Mouse (Mus musculus) adrenal gland (tissue): ENCODE data around the gene Gstt2.
"Not testable (repeated sequence)": the region's sequence is repeated elsewhere in the genome, so short reads cannot be mapped to it uniquely, and the experiment has no call there.

Experiments
- intact Hi-C: fragments of 180-260 bp; cut with DNase I; formaldehyde crosslinking; loops from one replicate; pipeline ENCODE4 v1.15.1; 2025
- long read RNA-seq, 2 experiments: library from polyadenylated mRNA; unstranded; transcript quantifications; one replicate each; pipeline ENCODE4 v2.0.0; 2020; ENCODE audit warnings: borderline replicate concordance in 1 of 2; ENCODE audit not compliant: insufficient replicate concordance in 1 of 2

Gene Gstt2
- long read RNA-seq, experiment 1, transcript Gstt2-201 (5 exons, 1,370 nt) = major isoform, 21 of 30 reads
- long read RNA-seq, experiment 1, partial matches to known transcripts = 0 of 30 reads
- long read RNA-seq, experiment 1, other reads (novel, unspliced or antisense) = 9 of 30 reads
- long read RNA-seq, experiment 2, transcript Gstt2-201 (5 exons, 1,370 nt) = major isoform, 13 of 27 reads
- long read RNA-seq, experiment 2, partial matches to known transcripts = 0 of 27 reads
- long read RNA-seq, experiment 2, other reads (novel, unspliced or antisense) = 9 of 27 reads

GRCm38 (mm10) chr10:75837248-75837759 is at the start of gene Gstt2:
Gene Gstt2, minus strand, starts transcription at chr10:75837424.
- intact Hi-C loops = no loop called here

DNA sequence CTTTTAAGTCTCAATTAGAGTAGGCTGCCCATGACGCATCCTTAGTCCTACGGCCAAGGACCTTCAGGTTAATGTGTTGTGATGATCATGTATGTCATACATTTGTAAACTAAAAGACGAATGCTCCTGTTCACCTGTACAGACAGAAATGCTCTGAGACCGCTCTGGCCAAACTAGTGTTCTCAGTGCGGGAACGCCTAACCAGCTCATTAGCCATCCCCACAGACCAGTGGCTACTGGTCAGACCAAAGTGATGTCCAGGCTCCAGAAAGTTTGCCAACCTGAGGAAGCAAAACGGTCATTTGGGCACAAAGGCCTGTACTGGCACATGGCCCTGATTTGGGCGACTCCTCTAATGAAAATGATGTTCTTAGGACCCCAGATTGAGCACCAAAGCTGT is 47.5 kb upstream of the Gstt2 start:
- intact Hi-C loops = loop anchor here (5.0 kb wide), 1 partner anchor 68 kb away; the partner anchor contains the start of gene Gm5134

- intact Hi-C loops = loop anchor here (5.0 kb wide), 1 partner anchor 69 kb away; the partner anchor contains the start of gene Gm5134
Measured at GRCm38 (mm10) chr10:75883232-75883552, 46.0 kb upstream of the Gstt2 start.

DNA sequence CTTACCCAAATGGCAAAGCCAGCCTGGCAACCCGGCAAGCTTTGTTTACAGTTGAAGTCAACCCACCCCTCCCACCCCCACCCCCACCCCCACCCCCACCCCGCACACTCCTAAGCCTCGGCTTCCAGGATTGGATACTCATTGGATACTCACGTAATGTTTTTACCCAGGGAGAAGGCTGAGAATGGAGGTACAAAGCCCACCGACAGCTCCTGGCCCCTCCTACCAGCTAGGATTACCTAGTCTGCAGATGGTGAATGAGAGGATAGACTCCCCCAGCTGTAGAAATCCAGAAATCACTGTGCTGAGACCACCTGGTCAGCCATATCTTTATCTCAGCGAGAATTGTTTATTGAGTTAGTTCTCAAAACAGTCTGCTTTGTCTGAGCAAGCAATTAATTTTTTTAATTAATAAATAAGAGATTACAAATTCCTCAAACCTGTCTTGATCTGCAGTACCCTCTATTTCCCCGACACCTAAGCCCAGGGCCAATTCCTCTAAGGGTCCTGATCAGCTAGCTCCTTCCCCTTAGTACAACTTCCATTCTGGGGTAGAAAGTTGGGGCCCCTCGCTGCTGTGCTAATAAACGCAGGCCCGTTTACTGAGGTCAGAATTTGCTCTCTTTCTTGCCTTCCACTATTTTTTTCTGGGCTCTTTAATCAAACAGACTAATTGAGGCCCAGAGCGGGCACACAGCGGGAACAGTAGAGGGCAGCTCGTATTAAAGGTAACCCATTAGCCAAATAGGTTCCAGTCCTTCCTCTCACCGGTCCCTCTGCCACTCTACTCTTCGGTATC is 45.4 kb upstream of the Gstt2 start:
- intact Hi-C loops = loop anchor here (5.0 kb wide), 1 partner anchor 70 kb away; the partner anchor contains the start of gene Gm5134

DNA sequence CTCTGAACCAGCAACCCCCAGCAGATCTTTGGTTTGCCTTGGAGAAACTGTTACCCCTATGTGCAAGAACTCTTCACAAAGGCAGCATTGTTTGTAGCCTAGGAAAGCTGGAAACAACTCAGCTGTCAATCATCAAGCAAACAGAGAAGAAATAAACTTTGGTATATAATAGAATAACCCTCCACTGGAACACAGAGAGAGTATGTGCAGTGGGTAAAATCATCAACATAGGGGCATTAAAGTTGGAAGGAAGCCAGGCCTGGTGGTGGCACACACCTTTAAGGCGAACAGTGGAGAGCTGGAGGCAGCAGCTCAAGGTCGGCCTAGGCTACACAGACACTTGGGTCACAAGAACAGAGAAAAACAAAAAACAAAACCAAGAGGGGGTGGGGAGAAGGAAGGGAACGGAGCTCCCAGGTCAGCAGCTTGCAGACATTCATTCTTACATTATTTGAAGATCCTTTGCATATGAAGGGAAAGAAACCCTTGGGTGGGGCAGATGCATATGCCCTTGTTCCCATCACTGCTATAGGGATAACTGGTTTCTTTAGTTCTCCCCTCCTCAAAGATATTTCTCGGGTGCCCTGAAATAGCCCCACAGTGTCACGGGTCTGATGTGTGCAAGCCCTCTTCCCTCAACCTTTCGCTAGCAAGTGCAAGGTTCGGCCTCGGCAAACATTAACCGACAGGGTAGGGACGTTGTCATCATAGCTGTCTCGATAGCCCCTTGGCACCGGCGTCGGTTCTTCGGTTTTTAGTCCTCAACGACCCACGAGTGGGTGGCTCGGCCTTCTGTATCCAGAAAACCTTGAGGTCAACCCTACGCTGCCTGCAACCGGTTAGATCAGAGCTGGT is 44.6 kb upstream of the Gstt2 start:
- intact Hi-C loops = loop anchor here (5.0 kb wide), 1 partner anchor 70 kb away; the partner anchor contains the start of gene Gm5134

- intact Hi-C loops = loop anchor here (5.0 kb wide), 1 partner anchor 71 kb away; the partner anchor contains the start of gene Gm5134
Measured at GRCm38 (mm10) chr10:75880771-75881577, 43.8 kb upstream of the Gstt2 start.

- intact Hi-C loops = loop anchor here (5.0 kb wide), 1 partner anchor 72 kb away; the partner anchor contains the start of gene Gm5134
Measured at GRCm38 (mm10) chr10:75880351-75880750, 43.1 kb upstream of the Gstt2 start.

DNA sequence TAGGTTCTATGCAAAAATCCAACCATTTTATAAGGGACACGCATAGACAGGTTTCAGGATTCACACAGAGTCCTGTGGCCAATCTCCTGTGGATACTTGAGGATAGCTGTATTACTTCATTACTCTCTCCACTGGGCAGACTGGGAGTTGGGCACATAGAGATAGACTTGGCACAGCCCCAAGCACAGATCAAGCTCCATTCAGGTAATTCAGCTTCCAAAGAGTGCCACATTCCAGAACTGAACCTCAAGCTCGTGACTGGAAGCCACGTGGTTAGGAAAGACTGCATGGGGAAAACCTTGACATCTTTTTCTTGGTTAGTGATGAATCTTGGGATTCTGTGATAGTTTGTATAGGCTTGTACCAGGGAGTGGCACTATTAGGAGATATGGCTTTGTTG is 41.6 kb upstream of the Gstt2 start:
- intact Hi-C loops = no loop called here

DNA sequence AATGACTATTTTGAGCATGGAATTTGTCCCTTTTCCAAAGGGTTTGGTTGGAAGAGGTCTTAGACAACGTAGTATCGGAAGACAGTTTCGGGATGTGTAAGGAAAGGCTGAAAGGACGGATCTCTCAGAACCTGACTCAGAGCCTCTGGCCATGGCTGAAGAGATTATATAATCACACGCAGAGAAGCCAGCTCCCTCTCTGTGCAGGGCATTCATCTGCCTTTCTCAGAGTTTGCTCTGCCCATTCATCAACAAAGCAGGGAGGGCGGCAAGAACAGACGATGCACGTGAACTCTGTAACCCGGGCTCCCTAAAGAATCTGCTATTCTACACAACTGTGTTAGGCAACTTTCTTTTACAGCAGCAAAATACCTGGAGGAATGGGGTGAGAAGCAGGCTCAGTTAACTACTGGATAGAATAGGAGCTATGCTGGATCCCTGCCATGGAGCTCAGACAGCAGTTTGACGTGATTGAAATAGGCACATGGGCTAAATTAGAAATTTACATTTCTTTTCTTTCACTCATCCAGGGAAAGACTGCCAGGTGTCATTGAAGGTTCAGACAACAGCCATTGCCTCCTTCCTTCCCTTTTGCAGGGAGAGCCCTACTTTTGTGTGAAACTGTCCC is 36.4 kb upstream of the Gstt2 start:
- intact Hi-C loops = no loop called here

GRCm38 (mm10) chr10:75872915-75873542 is 35.8 kb upstream of the Gstt2 start:
- intact Hi-C loops = no loop called here

GRCm38 (mm10) chr10:75872025-75872914 is 35.0 kb upstream of the Gstt2 start:
- intact Hi-C loops = no loop called here

DNA sequence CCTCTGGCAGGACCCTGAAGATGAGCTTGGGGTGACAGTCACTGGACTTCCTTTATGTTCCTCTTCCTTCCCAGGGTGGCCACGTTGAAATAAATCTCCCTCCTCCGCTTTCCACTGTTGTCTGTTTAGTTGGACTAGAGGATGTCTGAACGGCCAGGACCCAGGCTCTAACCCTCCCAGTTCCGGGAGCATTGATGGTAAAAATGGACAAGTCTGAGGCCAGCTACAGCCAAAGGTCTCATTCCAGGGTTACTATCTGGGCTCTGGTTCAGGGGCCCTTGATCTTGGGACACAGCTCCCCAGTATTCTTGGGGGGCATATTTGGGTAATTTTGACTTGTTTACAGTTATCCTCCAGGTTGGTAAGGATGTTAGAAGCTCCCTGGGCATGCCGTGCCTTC is 24.4 kb upstream of the Gstt2 start:
- intact Hi-C loops = no loop called here

DNA sequence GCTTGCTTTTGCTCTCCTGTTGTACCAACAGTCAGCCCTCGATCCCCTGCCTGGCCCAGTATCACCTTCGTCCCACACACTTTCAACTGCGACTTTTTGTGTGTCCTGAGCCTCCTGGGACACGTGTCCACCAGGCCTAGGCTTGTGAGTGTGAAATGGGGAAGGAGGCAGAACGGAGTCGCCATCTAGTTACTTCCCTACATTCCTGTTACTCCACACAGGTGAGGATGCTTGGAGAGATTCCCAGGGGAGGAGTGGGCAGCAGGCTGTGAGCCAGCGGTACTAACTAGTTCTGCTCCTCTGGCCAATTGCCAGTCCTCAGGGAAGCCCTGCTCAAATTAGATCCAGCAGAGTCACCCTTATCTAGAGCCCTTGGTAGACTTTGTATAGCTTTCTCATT is 23.5 kb upstream of the Gstt2 start:
- intact Hi-C loops = no loop called here

DNA sequence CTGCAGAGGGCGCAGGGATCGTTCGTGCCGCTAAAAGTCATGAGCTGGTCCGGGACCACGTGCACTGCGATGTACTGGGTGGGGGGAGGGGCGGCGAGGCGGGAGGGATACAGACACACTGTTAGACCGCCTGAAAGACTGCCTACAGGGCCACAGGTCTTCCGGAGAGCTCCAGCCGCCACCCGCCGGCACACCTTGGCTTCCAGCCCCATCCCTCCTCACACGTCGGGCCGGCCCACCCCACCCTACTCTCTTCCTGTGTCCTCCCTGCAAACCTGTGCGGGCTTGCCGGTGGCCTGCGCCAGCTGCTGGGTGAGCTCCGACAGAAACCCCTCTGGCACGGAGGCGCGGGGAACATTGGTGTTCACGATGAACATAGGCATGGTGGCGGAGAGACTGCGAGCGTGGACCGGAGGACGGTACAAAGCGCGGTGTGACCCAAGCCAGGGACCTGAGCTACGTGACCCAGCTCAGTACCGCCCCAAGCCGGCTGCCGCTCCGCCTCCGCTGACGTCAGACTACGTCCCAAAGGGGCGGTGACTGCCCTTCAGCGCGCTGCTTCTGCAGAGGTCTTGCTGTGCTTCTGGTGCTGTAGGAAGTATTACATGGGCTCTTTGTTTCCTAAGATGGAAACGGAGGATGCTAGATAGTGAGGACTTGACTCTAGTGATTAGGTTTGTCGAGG is 22.7 kb upstream of the Gstt2 start, which contains the start of gene Mif:
Mif (minus strand) TSS at position 455 of the 685 bp plus-strand sequence.
- intact Hi-C loops = not testable (repeated sequence)

DNA sequence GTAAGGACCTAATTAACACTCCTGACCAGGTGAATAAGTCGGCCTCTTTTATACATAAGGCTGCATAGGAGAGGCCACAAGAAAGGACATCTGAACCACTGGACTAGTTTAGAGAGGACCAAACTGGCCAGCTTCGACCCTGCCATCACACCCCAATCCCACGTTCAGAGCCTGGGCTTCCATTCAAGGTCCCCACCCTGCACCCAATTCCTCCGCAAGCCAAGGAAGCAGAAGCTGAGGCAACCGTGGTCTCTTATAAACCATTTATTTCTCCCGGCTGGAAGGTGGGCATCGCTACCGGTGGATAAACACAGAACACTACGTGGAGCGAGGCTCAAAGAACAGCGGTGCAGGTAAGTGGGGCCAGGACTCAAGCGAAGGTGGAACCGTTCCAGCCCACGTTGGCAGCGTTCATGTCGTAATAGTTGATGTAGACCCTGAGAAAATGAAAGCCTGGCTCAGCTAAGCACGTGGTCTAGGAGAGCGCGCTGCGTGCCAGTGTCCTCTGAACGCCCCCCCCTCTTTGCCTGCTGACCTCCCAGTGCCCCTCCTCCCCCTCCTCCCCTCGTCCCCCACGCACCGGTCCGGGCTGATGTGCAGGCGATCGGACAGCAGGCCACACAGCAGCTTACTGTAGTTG is 22.0 kb upstream of the Gstt2 start:
- intact Hi-C loops = no loop called here

GRCm38 (mm10) chr10:75857598-75857997 is 20.4 kb upstream of the Gstt2 start:
- intact Hi-C loops = no loop called here

- intact Hi-C loops = no loop called here
Measured at GRCm38 (mm10) chr10:75856976-75857375, 19.8 kb upstream of the Gstt2 start.
